Mouse (Mus musculus) left cerebral cortex, adult 11 months (tissue): ENCODE measurements around the gene Ccdc162.
A peak's percentile ranks its signal among the peaks of the same experiment; 100 is the strongest.

Experiments
- DNase-seq: peaks from one replicate; pipeline ENCODE4 v3.0.0; 2022; ENCODE audit warnings: low spot score

Ccdc162 gene

DNA sequence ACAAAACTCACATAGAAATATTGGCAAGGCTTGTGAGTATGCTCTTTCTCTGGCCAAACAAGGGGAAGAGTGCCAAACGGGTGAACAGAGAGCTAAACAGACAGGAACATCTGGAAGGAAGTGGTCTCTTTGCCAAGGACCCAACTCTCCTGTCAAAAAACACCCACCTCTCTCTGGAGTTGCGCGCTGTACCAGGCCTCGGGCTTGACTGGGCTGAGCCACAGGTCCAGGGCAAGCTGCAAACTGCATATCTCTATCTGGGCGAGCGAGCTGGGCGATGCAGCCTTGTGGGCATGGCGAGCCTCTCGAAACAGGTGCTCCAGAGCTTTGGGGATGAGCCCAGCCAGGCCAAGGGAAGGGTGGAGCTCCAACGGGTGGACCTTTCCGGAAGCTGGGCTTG lies 82.6 kb downstream of the Ccdc162 start:
- DNase-seq, result no peak

DNA sequence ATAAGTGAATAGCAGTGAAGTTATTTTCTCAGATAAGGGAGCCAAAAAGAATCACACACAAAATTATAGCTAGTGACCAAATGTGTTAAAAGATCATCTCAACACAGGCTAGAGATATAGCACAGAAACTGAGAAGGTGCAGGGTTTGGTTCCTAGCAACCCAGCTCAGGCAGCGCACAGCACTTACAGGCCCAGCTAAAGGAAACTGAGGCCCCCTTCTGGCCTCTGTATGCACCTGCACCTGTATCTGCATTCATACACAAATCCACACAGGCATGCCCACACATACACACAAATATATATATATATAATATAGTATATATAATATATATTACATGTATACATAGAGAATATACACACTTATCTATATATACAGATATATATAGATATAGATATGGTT lies 84.4 kb downstream of the Ccdc162 start:
- no peak for DNase-seq

DNA sequence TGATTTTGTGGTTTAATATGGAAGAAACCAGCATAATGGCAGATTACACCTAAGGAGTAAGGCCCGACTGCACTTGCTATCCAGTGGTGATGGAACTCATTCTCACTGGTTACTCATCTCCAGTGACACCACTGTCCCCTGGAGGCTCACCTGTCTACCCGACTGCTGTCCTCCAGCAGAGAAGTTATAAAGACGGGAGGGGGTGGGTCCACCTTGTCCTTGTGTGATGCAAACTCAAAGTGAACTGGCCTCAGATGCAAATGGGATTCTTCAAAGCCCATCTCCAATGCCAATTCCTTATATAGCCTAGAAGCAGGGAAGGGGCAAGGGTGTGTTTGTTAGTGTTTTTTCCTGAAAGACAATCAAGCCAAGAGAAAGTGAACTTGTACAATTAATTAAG lies 89.4 kb downstream of the Ccdc162 start:
- no peak for DNase-seq

DNA sequence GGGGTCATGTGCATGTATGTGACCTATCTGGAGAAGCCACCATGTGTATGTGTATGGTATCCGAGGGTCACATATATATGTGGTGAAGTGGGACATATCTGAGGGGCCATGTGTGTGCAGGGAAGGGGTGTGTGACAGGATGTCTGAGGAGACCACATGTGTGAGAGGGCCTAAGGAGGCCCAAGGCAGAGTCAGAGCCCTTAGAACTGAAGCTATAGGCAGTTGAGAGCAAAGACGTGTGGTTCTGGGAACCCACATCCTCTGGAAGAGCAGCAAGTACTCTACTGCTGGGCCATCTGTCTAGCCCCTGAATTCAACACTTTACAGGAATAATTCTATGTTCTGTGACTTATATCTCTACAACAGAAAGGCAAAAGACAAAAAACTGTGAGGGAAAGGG lies 96.4 kb downstream of the Ccdc162 start:
- no peak for DNase-seq

DNA sequence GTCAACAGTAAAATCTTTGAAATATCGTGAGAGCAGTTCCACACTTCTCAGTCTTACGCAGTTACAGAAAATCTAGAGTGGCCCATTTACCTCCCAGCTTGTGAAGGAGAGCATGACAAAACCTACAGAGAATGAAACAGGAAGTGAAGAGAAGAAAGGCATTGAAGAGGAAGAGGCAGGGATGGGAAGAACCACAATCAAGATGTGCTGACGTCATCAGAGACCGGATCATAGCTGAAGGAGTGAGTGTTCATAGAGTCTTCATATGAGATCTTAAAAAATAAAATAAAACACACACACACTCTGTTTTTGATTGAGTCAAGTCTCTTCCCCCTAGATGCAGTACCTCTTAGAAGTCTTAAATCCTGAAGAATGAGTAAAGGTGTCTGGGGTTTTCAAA lies 100.9 kb downstream of the Ccdc162 start:
- DNase-seq, result no peak

DNA sequence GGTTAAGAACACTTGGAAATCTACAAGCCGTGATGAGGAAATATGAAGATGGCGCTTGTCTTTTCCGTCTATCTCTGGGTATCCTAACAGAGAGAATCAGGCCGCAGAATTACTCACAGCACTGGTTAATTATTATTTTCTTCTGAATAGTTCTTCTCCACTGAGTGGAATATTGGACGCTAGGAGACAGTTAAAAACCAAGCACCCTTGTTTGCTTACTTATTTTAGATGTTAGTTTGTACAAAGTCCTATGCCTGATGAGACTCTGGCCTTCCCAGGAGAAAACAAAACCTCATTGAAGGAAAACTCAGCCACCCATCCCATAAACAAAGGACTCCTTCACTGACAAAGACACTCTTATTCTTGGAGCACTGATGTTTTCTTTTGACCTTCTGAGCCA lies 104.5 kb downstream of the Ccdc162 start:
- no peak for DNase-seq

DNA sequence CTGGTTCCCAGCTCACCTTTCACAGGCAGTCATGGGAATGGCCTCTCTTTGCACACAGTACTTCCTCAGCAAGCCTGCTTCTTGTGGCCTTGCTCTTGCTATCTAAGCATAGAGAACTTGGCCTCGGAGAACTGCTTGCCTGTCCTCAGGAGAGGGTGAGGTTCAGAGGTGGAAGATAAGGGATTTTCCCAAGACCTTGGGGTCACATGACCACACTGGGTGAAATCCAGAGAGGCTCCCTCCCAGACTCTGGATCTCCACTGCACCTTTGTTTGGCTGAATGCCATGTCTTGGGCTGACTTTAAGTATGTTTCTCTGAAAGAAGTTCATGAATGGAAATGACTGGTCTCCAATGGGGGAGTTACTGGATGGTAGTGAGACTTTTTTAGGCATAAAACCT lies 107.0 kb downstream of the Ccdc162 start:
- no peak for DNase-seq

DNA sequence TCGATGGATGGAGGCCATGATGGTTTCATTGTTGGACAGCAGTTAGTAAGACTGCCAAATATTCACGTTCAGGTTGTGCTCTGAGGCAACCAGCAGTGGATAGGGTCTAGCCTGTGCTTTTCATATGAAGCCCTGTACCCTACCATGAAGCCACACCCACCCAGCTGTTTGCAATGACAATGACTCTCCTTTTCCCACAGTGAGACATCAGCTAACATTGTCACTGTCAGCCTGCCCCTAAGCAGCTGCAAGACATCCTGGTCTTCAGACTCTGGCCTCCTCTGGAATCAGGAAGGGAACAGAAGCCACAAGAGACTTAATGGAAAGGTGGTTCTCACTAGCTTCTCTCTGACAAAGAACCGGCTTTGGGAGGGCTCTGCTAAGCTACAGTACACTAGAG lies 107.9 kb downstream of the Ccdc162 start:
- no peak for DNase-seq

DNA sequence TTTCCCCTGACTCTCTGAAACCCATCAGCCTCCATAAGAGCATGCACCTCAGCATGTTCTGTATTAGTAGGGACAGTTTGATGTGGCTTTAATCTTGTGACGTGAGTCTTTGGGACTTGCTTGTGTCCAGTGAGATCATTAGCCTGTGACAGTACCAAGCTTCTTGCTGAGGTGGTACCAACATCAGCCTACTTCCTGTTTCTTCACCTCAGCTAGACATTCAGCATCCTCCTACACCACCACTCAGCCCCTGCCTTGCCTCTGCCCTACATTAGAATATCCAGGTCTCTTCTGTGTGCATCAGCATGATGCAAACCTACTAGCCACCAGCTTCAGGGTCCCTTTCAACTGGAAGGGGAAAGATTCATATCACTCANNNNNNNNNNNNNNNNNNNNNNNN lies 113.8 kb downstream of the Ccdc162 start:
- DNase-seq, result no peak

DNA sequence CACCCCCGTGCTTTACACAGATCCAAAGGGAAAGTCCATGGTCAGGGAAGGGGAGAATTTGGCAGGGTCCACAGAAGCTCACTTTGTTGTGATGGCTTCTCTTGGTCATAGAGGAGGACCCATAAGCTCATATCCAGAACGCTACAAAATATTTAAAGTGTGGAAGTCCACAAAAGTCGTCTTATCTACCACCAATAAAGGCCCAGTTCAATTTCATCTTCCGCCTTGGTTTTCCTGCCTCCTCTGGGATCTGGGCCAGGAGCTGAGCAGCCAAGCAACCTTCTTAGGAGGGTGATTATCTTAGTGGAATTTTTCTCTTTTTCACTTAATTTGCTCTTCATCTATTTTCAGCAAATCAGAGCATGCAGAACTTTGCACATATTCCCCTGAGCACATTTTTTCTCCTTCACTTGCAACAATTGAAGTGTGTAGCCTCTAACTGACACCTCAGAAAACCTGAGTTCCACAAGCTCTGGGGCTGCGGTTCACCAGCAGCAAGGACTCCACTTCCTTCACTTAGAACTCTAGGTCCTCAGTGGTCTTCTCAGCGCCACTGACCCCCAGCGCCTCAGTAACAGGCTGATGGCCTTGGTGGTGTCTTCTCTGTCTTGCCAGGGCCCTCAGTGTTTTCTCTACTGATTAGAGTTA lies 114.4 kb downstream of the Ccdc162 start:
- no peak for DNase-seq

DNA sequence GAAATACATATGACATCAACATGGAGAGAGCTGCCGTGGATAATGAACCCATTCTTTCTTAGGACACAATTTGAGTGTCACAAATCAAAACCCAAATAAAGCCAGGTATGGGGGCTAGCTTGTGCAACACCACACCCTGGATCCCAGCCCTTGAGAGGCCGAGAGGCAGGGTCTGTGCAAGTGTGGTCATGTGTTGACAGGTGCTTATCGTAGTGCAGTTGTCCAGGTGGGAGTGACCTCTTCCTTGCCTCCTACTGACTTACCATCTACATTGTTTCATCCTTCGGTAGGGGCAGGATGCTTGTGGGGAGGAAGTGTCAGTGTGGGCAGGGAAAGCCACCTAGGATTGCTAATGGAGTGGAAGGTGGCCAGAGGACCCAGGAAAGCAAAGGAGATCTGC lies 115.1 kb downstream of the Ccdc162 start:
- DNase-seq, result no peak

DNA sequence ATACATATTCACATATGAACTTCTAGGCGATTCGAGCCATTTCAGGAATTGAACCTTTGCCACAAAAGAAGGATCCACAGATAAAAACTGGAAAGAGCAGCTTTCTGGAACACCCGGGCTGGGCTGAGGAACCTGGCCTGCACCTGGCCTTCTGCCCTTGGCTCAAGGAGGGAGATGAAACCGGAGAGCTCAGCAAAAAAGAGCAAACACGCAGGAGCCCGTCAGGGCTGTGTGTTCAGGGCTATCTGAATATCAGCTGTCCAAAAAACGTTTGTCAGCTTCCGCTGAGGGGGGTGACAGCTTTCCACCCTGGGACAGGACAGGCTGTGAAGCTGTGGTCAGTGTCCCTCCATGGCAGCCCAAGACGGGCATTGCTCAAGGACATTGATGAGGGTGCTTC lies 117.4 kb downstream of the Ccdc162 start:
- DNase-seq, result no peak

DNA sequence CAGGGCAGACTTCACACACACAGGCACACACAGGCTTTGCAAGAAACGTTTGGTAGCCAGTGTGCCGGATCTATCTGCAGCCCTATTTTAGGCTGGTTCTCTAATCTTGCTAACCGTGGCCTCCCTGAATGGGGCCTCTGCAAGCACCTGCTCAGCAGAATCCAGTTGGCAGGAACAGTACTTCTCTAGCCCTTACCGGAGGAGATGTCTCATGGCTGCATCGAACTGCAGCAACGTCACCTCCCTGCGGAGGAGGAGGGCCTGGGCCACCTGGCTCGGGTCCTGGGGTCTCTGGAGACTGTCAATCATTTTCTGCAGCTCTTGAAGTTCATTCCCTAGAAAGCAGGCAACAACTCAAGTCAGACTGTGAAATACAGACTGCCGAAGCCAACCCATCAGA lies 118.2 kb downstream of the Ccdc162 start:
- DNase-seq, result peak; percentile 13

DNA sequence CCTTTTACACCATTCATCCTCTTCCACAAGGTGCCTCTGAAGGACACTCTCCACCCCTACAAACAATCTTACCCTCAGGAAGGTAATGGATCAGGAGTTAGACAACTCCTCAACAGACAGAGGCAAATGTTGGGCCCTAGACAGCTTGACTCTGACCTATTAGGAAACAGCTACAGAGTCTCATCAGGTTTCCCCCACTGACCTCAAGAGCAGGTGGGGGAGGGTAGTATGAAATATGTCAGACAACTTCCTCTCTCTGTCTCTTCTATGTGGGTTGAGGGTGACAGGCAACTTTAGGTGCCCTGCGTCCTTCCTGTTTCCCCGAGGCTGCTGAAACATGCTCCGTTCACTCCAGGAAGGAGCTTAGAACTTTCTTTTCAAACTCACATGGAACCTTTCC lies 120.9 kb downstream of the Ccdc162 start:
- no peak for DNase-seq

DNA sequence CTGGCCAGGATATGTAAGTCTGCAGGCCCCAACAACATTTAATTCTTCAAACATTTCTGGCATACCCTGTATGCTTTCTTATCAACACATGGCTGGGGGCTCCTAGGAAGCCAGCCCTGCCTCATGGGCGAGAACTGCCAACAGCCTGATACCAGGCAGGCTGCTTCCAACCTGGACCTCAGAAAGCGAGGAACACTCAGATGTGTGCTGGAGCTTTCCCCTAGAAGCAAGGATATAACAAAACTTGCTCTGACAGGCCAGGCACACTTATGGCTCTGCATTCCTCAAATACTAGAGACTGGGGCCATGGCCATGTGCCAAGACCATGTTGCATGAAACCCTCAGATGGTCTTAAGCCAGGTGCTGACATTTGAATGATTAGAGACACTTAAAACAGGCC lies 121.5 kb downstream of the Ccdc162 start:
- no peak for DNase-seq

DNA sequence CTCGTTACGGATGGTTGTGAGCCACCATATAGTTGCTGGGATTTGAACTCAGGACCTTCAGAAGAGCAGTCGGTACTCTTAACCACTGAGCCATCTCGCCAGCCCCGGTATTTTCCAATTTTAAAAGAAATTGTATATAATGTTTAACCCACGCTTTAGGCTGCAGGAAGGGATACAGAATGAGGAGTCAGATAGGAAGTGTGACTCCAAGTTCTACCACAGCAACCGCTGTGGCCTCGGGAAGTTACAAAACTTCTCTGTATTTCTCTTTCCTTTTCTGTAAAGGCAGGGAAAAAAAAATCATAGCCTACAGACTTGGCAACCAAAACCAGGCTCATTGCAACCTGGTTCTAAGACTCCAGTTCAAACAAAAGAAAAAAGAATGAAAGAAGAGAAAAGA lies 122.0 kb downstream of the Ccdc162 start:
- DNase-seq, result no peak

DNA sequence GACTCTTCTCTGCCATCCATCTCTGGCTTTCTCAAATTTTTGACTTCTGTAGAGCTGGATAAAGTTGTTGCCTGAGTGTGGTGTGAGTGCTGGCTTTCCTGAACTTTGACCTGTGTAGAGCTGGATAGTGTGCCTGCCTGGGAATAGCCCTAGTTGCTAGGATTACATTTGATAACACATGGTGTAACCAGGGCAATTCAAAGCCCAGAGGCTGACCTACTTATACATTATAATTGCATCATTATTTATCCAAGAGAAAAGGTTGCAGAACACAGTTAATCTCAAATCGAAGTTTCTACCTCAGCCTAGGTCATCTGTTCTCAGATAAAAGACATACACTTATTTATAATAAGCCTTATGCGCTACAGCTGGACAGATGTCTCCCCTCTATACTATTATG lies 127.8 kb downstream of the Ccdc162 start:
- no peak for DNase-seq

DNA sequence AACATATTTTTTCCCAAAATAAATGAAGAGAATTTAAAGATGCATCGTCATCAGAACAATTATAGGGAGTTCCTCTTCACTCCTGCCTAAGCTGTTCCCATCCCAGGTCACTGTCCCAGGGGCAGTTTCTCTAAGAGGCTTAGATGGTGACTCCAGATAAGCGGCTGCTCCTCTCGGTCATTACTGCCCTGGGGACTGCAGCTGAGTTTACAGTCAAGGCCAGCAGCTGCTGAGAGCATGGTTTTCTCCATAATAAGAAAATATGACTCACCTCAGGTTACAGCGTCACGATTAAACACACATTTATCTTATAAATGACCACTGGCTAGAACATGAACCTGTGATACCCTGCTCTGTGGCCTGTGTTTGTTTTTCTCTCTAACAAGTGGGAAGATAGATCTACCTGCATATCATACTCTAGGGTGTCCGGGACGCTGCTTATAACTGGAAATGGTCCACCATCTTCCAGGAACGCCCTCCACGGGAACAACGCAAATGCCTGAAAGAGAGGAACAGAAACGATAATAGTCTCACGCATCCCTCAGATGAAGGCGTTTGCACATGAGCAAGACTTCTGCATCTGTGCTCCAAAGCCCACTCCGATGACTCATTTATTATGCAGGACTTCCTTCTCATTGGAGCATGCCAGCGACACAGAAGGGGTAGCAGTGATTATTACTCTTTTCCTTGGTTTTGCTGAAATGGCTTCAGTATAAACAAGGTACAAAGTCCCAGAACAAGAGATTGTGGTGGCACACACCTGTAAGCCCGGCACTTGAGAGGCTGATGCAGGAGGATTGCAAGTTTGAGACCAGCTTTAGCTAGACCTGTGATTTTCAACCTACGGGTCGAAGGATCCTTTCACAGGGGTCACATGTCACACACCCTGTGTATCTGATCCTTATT lies 129.2 kb downstream of the Ccdc162 start:
- no peak for DNase-seq

DNA sequence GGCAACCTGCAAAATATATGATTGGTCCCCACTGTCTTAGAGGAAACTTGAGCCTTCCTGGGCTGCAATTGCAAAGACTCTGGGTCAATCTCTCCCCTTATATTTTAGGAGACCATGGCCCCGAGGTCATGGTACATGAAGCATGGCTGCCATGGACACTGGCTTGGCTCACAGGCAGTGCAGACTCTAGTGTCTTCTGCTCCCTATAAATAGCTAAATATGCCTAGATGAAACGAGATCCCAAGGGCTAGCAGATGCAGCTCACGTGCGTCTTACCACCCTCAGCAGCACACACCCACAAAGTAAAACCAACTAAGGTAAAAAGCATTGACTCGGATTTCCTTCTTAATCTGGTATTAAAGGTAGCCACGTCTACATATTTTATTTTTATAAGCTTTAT lies 133.1 kb downstream of the Ccdc162 start:
- DNase-seq, result no peak

DNA sequence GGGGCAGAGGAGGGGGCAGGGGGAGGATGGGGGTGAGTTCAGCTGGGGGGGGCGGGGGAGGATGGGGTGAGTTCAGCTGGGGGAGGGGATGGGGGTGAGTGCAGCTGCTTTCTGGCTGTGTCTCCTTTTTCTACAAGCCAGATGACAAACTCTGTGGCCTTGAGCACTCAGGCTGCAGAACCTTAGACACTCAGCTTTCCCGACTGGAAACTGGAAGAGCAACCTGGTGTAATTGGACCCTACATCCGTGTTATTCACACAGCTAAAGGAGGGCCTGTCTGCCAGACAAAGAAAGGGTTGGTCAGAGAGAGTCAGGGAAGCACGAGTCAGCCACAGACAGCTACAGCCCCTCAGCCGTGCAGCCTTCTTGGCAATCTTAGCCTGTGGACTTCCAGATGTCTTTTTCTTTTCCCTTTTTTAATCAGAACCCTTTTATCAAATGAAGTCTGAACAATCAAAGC lies 133.5 kb downstream of the Ccdc162 start:
- no peak for DNase-seq

DNA sequence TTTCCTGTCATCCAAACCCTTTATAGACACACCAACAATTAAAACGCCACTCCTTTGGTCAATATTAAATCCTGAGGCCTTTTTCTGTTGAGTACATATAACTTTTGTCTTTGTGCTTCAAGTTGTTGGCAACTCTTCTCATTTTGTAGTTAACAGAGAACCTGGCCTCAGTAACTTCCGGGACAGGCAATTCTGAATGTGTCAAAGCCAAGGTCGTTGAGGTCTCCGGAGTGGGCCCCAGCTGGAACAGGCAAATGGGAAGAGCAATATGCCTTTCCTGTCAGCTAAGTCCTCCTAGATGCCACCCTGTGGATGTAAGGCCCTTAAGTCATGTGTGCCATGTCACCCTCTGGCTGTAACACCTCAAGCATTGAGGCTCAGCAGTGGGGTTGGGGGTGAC lies 136.0 kb downstream of the Ccdc162 start:
- no peak for DNase-seq

DNA sequence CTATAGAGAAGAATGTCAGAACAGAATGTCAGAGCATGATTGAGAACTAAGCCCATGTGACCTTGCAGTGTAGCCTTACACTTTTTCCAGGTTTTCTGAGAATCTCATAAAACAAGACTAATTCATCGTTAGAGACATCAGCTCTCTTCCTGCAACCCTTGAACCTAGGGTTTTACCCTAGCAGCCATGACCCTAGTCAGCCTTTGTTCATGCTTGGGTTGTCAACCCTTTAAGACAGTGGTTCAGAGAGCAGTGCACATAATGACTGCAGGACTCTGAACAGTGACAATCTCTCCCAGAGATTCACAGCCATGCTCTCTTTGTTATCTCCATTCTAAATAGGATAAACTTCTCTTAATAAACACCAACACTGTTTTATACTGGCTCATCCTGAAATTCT lies 137.9 kb downstream of the Ccdc162 start:
- no peak for DNase-seq

DNA sequence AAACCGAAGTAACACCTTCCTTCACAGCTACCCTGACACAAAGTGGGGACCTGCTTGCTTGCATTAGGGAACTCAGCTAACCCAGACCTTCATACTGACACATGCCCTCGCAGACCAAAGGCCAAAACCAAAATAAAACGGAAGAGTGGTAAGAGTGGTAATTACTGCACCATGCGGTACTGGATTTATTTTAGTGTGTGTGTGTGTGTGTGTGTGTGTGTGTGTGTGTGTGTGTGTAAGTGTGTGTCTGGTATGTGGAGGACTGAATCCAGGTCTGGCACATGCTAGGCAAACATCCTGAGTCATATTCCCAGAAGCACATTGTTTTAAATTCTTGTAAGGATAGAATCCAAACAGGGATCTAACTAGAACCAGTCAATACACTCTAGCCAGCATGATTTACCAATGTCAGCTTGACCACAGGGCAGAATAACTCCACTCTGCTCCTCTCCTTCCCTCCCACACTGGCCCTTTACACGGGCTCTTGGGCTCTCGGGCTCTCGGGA lies 140.1 kb downstream of the Ccdc162 start:
- no peak for DNase-seq
